Mouse (Mus musculus) layer of hippocampus, postnatal 36 days (tissue): ENCODE measurements at regions not wholly inside any gene's neighbourhood (a gene's known extent, or its start where the extent isn't known, plus 50 kb on each side); places are given as distances from the start of the nearest gene placed in this dataset.

ENCODE experiments used
- DNase-seq, 2 experiments: peaks; one replicate each; pipeline ENCODE4 v3.0.0; 2022

DNA sequence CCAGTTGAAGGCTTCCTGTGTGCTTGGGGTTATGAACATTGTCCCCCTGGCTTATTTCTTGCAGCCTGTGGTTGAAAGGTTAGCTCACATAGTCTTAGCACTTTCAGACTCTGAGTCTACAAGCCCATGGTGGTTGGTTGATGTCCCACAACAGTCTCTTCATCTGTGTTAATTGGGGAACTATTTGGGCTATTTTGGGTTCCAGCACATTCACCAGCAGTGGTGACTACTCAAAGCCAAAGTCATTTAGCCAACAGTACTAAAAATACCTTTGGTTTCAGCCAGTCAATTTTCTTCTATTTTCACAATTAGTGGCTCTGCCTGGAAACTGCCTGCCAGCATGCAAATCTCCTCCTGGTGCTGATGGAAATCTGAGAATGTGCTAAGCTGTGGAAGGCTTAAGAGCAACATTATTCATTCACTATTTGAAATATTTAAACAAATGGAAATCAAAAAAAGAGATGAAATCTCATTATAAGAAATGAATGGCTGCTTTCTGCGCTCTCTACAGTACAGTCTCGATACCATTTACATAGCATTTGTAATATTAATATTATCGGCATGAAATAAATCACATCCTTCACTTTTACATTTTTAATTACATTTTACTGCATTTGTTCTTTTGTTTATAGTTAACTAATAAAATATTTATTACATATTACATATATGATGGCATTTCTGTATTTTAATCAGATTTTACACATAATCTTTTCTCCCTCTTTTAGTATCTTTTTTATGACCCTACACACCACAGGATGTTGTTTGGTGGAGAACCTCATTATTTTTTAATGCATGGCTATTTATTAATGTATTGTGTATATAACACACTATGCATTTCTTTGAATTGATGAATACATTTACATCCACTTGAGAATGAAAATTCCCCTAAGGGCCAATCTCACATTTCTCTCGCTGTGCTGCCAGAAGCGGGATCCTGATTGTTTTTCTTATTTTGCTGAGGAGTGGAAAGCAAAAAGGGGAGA, 1023.5 kb downstream of the Car8 start:
- no peak for DNase-seq

DNA sequence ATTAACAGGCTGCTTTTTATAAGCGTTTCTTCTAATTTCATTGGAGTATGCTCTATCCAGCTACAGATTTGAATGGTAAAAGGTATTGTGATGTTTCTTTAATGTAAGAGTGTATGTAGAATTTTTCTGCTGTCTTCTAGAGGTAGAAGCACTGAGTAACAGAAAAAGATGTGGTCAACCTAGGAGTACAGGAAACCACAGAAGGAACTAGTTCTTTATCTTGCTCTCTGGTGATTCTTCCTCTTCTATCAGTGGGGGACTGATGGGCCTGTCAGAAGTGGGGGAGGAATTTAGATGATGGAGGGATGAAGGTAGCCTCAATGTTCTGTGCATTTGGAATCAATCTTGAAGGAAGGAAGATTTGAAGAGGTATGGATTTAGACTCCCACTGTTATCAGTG, 1031.9 kb downstream of the Car8 start:
- no peak for DNase-seq

DNA sequence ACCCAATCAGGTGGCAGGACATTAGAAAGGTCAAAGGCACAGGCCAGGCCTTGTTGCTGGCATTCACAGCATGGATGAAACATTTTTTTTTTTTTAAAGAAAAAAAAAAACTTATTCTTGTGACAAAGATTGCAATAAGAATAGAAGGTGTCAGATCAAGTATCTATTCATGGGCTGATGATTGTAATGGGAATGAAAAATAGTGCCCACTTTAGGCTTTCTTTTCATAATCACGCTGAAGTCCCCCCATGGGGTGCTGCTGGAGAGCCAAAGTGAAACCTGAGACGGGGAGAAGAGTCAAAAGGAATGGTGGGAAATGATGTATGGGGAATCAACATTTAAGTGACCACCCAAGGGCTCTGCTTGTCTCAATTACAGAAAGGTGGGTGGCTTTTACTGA, 1037.0 kb downstream of the Car8 start:
- no peak for DNase-seq

DNA sequence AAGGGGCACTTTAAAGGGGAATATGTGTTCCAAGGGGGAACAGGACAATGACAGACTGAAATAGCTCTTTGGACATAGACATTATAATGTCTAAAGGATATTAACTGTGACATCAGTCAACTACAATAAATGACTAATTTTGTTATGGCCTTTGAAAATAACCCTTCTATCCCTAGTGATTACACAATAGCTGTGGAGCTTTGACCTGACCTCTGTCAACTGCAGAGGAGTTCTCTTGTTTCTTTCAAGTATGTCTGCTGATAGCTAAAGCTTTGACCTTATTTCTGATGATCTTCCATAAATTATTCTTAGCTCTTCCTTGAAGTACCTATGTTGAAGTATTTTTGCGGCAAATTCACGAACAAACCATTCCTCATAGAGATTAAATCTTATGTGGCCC, 1038.9 kb downstream of the Car8 start:
- DNase-seq: no peak

DNA sequence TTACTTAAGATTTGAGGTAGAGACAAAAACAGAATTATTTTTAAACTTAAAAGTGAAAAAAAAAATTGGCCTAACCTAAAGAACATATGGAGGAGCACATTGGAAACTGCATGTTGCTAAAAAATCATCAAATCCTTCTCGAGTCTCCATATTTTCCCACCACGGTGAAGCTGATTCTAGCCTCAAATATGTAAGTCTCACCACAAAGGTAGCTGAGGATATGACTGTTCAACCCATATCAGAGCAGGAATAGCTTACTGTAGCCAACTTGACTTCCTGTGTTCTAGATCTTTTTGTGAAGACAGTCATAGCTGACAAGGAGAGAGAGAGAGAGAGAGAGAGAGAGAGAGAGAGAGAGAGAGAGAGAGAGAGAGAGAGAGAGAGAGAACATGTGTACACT, 1039.8 kb downstream of the Car8 start:
- DNase-seq: no peak

DNA sequence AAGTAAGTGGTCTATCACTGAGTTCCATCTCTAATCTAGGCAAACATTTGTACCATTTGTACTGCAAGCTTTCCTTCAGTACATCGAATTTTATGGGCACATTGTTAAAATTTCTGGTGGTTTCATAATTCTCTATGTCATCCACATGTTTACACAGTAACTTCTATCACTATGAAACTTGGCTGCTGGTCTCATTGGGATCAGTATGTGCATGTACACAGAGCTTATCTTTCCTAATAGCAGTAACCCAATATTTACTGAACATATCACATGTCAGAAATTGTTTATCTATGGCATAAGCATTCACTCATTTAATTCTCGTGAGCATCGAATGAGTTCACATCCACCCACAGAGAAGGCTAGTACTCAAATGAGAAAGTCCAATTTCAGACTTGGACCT, 1042.3 kb downstream of the Car8 start:
- DNase-seq: no peak

GRCm38 (mm10) chr4:7195619-7196018, 1043.2 kb downstream of the Car8 start:
- DNase-seq: no peak

- no peak for DNase-seq
These were observed 1046.9 kb downstream of the Car8 start for GRCm38 (mm10) chr4:7191912-7192311.

GRCm38 (mm10) chr4:7191228-7191627, 1047.6 kb downstream of the Car8 start:
- no peak for DNase-seq

DNA sequence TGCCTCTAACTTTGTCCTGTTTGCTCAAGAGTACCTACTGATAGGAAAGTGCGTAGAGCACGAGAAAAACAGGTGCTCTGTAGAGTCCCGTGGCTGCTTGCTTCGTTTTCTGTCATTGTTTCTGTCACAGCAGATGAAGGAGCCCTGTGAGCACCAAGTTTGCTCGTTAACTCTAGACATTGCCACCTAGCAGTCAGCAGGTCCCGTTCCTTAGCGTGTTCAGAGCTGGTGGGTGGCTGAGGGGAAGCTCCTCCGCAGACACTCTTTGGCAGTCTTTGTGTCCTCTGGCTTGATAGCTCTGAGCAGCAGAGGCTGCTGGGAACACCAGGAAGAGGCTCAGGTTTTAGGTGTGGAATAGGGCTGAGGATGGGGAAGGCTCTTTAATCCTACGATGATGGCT, 1063.8 kb downstream of the Car8 start:
- DNase-seq: no peak

DNA sequence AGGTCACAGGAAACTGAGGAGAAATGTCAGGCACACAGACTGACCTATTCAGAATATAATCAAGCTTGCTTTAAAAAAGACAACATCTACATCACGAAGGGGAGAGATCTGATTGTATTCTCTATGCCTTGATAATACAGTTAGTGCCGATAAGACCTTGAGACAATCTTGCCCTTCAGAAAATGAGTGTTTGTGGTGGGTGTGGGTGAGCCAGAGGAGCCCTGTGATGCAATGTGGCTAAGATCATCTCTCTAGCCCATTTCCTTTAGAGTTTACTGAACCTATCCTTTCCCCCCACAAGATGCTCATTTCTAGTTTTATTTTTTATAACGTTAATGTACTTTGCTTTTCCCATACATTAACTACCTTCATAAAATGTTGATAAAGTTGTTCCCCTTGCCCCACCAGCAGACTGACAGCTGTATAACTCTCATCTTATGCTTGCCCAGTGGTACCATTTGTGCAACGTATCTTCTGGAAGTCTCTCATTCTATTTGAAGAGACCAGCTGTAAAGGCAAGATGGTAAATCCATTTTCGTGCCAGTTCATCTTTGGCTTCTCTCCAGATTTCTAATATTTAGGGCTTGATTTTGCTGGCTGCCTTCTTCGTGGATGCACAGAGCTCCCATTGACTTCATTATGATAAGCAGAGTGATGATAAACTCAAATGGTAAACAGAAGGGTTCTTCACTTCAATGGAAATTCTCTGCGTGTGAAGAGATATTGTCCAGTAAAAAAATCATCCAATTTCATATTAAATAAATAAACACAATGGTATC, 1066.1 kb downstream of the Car8 start:
- no peak for DNase-seq

DNA sequence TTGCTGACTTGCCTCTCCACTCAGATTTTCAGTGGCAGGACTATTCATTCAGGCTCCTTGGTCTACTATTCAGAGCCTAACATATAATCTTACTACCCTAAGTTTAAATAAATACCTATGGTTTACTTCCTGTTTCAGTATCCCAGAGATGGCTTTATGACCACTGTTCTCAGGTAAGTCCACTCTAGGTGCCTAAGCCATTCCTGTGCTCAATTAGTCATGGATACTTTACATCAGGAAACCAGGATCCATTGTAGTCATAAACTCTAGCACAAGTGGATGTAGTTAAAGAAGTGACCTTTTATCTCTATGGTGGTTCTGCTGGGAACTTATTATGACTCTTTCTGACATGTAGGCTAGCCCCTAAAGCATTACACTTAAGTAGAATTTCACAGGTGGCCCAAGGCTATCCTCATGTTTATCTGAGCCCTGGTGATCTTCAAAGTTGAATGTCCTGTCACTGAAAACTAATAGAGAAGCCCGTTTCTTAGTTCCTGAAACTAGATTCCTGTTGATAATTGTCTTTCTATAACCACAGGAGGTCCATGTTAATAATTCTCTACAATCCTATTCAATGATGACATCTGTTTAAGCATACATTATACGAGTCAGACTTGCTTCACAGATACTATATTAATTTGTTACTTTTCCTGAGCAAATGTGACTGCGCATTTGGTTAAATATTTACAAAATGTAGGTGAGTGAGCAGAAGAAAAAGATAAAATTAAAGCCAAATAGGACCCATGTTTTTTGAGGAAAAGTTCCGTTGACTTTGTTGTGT, 1067.0 kb downstream of the Car8 start:
- no peak for DNase-seq

DNA sequence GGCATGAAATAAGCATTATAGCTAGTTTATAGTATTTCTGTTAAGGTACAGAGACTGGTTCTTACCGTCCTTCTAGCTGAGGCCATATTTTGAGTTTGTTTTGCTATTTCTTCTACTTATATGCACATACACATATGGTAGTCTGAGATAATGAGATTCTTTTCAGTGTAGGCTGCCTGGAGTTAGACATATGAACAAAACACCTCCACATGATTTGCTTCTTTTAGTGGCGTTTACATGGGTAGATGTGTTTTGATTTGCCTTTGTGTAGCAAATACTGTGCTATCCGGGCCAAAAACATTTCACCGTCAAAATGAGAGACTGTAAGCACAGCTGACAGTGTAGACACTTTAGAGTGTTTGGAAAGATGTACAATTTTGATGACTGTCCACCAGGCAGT, 1077.4 kb downstream of the Car8 start:
- no peak for DNase-seq

- DNase-seq: no peak
These were observed 1081.0 kb downstream of the Car8 start for GRCm38 (mm10) chr4:7157883-7158282.

- DNase-seq: no peak
These were observed 1084.6 kb downstream of the Car8 start for GRCm38 (mm10) chr4:7154256-7154655.

DNA sequence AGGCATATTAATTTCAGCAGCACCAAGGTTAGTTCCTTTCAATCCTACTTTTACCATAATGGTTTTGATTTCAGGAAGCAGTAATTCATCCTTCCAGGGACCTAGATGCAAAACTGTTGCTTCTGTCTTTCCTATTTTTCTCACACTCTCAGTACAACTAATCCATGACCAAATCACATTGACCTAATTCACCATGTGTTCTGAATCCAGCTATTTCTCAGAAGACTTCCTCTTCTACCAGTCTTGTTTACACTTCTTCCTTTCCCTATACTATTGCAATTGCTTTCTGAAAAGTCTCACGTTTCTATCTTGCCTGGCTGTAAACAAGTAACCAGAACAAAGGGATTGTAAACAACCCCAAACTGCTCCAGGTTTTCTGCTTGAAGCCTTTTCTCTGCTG, 1085.0 kb downstream of the Car8 start:
- no peak for DNase-seq

- DNase-seq: no peak
These were observed 1093.1 kb downstream of the Car8 start for GRCm38 (mm10) chr4:7145756-7146155.

DNA sequence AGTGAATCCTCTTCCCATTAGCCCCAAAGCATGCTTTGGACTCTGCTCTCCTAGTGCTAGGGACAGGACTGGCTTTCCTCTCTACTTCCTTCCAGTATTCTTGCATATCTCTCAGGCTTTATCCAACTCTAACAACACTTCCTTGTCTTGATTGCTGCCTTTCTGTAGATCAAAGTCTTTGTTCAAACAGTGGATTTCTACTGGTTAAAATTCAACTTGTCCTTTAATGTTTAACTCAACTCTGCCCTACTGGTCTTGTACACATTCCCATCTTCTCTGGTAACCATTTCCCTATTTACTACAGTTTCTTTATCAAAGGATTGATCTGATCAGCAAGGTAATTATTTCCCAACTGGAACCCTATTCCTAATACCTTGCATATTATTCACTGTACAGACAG, 1094.6 kb downstream of the Car8 start:
- DNase-seq: no peak

DNA sequence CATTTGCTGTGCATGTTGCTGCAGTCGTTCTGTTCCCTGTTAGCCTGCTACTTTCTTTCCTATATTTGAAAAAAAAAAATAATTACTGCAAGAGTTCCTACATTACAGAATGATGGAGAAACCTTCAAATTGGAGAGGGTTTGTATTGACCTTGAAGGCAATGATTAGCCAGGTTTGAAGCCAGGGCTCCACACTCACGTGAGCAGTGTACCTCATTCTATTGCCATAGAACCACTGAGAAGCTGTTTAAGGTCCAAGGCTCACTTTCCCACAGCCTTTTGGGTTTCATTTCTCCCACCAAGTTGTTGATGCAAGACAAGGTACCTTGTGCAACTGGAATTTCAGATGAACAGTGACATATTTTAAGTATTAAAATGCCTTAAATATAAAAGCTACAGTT, 1095.2 kb downstream of the Car8 start:
- no peak for DNase-seq

DNA sequence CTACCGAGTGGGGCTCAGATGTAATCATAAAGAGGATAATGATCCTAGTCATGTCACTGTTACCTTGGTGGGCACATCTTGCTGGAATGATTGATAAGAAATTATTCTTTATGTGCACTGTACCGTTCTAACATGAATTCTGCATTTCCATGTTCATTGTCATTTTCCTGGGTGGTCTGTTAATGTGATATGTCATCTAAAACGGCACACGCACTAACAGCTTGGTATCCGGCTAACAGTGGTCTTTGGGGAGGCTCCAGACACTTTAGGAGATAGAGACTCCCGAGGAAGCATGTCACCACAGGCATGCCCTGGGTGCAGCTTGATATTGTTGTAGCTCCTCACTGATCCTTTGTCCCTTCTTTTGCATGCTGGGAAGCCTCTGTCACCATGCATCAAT, 1096.1 kb downstream of the Car8 start:
- DNase-seq: no peak

DNA sequence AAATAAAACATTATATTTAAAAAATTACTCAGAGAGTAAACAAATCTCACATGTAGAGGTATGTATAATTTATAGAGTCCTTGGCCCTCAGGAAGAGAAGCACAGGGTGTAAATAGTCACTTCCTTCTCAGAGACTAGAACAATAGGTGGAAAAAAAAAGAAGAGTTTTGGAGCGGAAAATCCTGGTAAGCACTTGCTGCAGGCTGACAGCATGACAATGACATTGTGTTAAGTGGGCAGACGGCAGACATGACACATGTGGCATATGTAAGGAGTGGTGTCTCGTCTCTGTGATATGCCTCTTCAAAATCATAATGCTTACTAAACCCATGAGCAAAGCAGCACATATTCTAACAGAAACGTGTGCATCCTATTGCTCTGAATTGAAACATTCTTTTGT, 1126.7 kb downstream of the Car8 start:
- DNase-seq: no peak

DNA sequence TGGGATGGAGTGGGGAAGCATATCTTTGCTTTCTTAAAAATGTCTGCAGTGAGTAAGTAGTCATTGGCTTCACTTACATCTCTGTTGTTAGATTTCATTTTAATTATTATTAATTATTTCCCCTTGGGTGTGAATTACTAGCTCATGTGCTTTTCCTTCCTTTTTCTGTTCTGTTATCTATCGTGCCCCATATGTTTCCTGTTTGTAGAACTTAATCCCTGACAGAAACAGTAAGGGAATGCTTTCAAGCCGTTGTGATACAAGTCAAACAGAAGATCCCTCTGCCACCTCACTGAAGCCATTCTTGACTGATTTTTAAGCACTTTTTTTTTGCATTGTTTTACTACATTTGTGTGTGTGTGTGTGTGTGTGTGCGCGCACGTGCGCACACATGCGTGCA, 1145.9 kb downstream of the Car8 start:
- DNase-seq: no peak

DNA sequence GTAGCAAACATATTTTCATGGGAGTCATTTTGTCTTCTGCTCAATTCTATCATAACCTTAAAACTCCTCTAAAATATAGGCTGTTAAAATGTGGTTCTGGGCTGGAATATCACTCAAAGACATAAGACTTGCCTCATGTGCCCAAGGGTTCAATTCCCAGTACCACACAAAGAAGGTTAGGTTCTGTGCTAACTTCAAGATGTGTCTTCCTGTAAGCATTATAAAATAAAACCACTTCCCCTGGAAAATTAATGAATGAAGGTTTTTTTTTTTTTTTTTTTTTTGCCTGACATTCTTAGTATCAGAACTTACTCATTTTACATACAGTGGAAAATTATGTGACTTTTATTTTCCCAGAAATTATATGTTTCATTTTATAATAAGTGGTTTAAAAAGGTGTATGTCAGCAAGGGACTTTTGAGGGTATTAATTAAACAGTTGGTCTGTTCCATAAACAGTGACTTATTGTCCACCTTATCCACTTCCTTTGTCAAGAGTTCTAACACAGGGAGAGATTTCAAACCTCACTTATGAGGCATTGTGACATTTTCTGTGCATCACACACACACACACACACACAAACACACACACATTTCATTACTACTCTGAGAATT, 1147.5 kb downstream of the Car8 start:
- DNase-seq: no peak
